Mouse (Mus musculus) left cerebral cortex, adult 8-10 months (tissue): ENCODE measurements at regions not wholly inside any gene's neighbourhood (a gene's known extent, or its start where the extent isn't known, plus 50 kb on each side); places are given as distances from the start of the nearest gene placed in this dataset.

ENCODE experiments used
- DNase-seq, 2 experiments: peaks; one replicate each; pipeline ENCODE4 v3.0.0; 2022; ENCODE audit warnings: low spot score in 2 of 2

- no peak for DNase-seq
Observed at GRCm38 (mm10) chr2:124948812-124949211, 119.1 kb upstream of the Slc24a5 start.

GRCm38 (mm10) chr2:124952212-124952611, 115.7 kb upstream of the Slc24a5 start:
- no peak for DNase-seq

GRCm38 (mm10) chr2:124953015-124953414, 114.9 kb upstream of the Slc24a5 start:
- no peak for DNase-seq

- no peak for DNase-seq
Observed at GRCm38 (mm10) chr2:124955843-124956242, 112.1 kb upstream of the Slc24a5 start.

- DNase-seq: no peak
Observed at GRCm38 (mm10) chr2:124959431-124959830, 108.5 kb upstream of the Slc24a5 start.

GRCm38 (mm10) chr2:124971826-124972749, 95.8 kb upstream of the Slc24a5 start:
- no peak for DNase-seq

- peak in 1 of 2 experiments; percentile 10 for DNase-seq
Observed at GRCm38 (mm10) chr2:124975106-124975505, 92.8 kb upstream of the Slc24a5 start.

- peak in 1 of 2 experiments; percentile 7 for DNase-seq
Observed at GRCm38 (mm10) chr2:124990976-124991375, 76.9 kb upstream of the Slc24a5 start.

- DNase-seq: peak in 1 of 2 experiments; percentile 44
Observed at GRCm38 (mm10) chr2:125015007-125015406, 52.9 kb upstream of the Slc24a5 start.

- DNase-seq: no peak
Observed at GRCm38 (mm10) chr2:125016946-125017345, 51.0 kb upstream of the Slc24a5 start.
